Mouse (Mus musculus): ENCODE results near the gene Stt3b.

DNA sequence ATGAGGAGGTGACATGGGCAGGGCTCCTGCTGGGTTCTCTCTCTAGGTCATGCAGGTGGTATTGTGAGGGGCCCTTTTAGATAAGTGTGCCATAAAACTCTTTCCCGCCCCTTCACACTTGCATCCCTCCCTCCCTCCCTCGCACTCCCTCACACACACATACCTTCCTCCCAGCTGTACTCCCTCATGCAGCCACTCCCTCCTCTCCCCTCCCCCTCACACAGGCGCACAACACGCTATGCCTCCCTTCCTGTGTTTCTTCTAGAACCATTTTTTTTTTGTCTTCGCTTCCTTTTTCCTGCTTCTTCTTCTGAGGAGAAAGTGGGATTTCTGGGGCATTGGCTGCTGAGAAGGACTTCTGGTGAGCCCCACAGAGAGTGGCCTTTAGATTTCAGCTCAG lies 45.8 kb upstream of the Stt3b start:
- TF ChIP-seq CTCF (IDR thresholded peaks at IDR 0.05; ENCODE audit: control insufficient read depth, insufficient read depth, insufficient replicate concordance, low read depth, low read length) (no peak), POLR2A (IDR thresholded peaks at IDR 0.05; ENCODE audit: control insufficient read depth, low read depth, low read length) (no peak)
